9 mouse cellular contexts compared by ENCODE assay signal in the genomic region with DNA sequence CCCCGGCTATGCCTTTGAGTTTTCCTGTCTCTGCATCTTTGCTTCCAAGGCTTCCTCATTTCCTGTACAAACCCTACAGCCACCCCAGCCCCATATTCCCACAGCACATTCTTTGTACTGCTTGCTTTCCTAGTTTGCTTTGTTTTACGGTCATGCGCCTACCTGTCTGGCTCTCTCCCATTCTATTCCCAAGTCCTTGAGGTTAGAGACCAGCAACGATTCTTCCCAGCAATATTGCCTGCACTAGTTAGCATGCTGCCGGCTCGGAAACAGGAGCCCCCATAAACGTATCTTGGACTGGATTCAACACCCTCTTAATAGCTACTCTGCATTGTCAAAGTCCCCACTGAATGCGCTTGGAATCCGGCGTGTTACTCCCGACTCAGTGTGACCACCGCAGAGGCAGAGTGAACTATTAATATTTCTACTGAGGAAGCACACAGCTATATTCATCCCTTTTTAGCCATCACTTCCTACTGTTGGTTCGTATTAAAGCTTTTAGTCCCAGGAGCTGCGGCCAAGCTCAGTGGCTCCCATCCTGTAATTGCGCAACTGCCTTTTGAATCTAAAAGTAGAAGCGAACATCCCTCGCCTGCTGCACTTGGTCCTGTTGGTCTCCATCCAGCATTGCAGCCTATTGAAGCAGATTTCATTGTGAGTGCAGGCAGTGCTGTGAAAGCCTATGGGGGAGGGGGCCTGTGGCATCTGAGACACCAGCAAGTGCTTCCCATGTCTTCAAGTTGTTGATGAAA. TPM values are rescaled to one million over a fixed set of nuclear protein-coding genes. Genes with fewer than 3 reads are reported as not detected.
DNase-seq lines count a peak whose midpoint lies in the region; ATAC-seq lines count a peak whose summit lies in the region.
"Had no signal": no experiment of that assay in that cellular context is flagged by ENCODE, and none has a peak within 500 bp of the region (broad histone marks: within the 10 kb centered on the region; RNA-seq: fewer than 3 reads in every experiment).

No protein-coding gene starts in this region.

- peaks cover 7% of the 10 kb centered on the region; the same call in 1 of the 2 replicates for H3K27me3 ChIP-seq in forebrain, embryonic 10.5 days (ENCODE audit: poor library complexity, severe bottlenecking)
- no peaks in the 10 kb centered on the region for H3K27me3 ChIP-seq in heart, embryonic 11.5 days (ENCODE audit: control insufficient read depth, insufficient read depth, low read length)
- no peaks in the 10 kb centered on the region for H3K27me3 ChIP-seq in midbrain, embryonic 15.5 days (replicated peaks)

- peak overlapping the region; percentile 48; the same call in 1 of the 2 replicates for H3K27ac ChIP-seq in forebrain, embryonic 10.5 days
- 0 out of 2 replicates have a peak overlapping the region, but pooled peaks have one; percentile 6 for H3K27ac ChIP-seq in heart, embryonic 11.5 days (ENCODE audit: low read depth, low read length)
- H3K27ac ChIP-seq in midbrain, embryonic 15.5 days: peak overlapping the region; percentile 51; the same call in 1 of the 2 replicates
- H3K27ac ChIP-seq: liver, embryonic 14.5 days had no signal

- no peak overlapping the region for H3K4me3 ChIP-seq in forebrain, embryonic 10.5 days
- no peak overlapping the region for H3K4me3 ChIP-seq in heart, embryonic 11.5 days (ENCODE audit: low read depth, low read length)
- H3K4me3 ChIP-seq in midbrain, embryonic 15.5 days: no peak overlapping the region

- ATAC-seq in heart, embryonic 11.5 days (replicated peaks; ENCODE audit: insufficient number of reproducible peaks, low FRiP score, low TSS enrichment): no peak
- peak; percentile 68 for ATAC-seq in midbrain, embryonic 15.5 days (replicated peaks)

- 85% methylated on average over 17 of the region's 17 CpGs for WGBS in forebrain, embryonic 10.5 days
- WGBS in heart, embryonic 11.5 days (ENCODE audit: insufficient replicate concordance): 57% methylated on average over 17 of the region's 17 CpGs
- 56% methylated on average over 17 of the region's 17 CpGs for WGBS in midbrain, embryonic 15.5 days

- H3K4me2 ChIP-seq in heart, embryonic 11.5 days: peak overlapping the region; percentile 40; the same call in 1 of the 2 replicates
- H3K4me2 ChIP-seq in midbrain, embryonic 15.5 days: peak overlapping the region; percentile 30

- H3K9me3 ChIP-seq in forebrain, embryonic 10.5 days: no peaks in the 10 kb centered on the region
- H3K9me3 ChIP-seq in heart, embryonic 11.5 days (replicated peaks; ENCODE audit: control insufficient read depth, low read length): no peaks in the 10 kb centered on the region
- no peaks in the 10 kb centered on the region for H3K9me3 ChIP-seq in midbrain, embryonic 15.5 days

- H3K9ac ChIP-seq in heart, embryonic 11.5 days (ENCODE audit: low read depth, low read length): no peak overlapping the region
- no peak overlapping the region for H3K9ac ChIP-seq in midbrain, embryonic 15.5 days
- H3K9ac ChIP-seq: liver, embryonic 14.5 days had no signal

- no peaks in the 10 kb centered on the region for H3K36me3 ChIP-seq in forebrain, embryonic 10.5 days (replicated peaks)
- H3K36me3 ChIP-seq in heart, embryonic 11.5 days (ENCODE audit: control insufficient read depth, insufficient read depth, low read length): no peaks in the 10 kb centered on the region
- H3K36me3 ChIP-seq in midbrain, embryonic 15.5 days (replicated peaks): no peaks in the 10 kb centered on the region

- DNase-seq in 416B (ENCODE audit: low read depth): peak; percentile 41
- DNase-seq in R1 (ENCODE audit: low read depth, low spot score): peak; percentile 44
- no peak for DNase-seq in forebrain, embryonic 10.5 days (ENCODE audit: extremely low spot score, low spot score)
- DNase-seq in layer of hippocampus, postnatal 14 days (ENCODE audit: low spot score in 2 of 2): peak; percentile 57 to 85
- DNase-seq in T-cell, adult 2 months (ENCODE audit: low spot score): no peak
- no peak for DNase-seq in testis, postnatal 10 days (ENCODE audit: low spot score)

- peaks cover 51% of the 10 kb centered on the region for H3K4me1 ChIP-seq in forebrain, embryonic 10.5 days
- H3K4me1 ChIP-seq in heart, embryonic 11.5 days (ENCODE audit: control insufficient read depth, insufficient read depth, low read length): peaks cover 32% of the 10 kb centered on the region
- H3K4me1 ChIP-seq in midbrain, embryonic 15.5 days: peaks cover 13% of the 10 kb centered on the region; the same call in 1 of the 2 replicates

RNA-seq across cellular contexts. Expression of a gene that starts 47.0 kb away (rescaled TPM):
- polyA plus RNA-seq in forebrain, embryonic 10.5 days (2016; fragmentation: Nextera tagmentation; extraction: Ambion mirVana): 27.0 and 29.0 TPM in 2 replicates
- 22.7 and 23.7 TPM in 2 replicates for polyA plus RNA-seq in heart, embryonic 11.5 days (2014; fragmentation: Nextera tagmentation; extraction: Ambion mirVana)
- 100 to 1,000 TPM; 440 to 480 TPM for total RNA-seq in layer of hippocampus, postnatal 14 days (2021)
- polyA plus RNA-seq in midbrain, embryonic 15.5 days (2015; fragmentation: Nextera tagmentation; extraction: Ambion mirVana): 100 and 106 TPM in 2 replicates

Comparison
In these comparisons a context has a peak if more than half of its experiments do, and no peak if none do; other contexts are left out.
1. DNase-seq: peak in 416B (single experiment), R1 (single experiment) and layer of hippocampus, postnatal 14 days (2 of 2); none in forebrain, embryonic 10.5 days (single experiment), T-cell, adult 2 months (single experiment) and testis, postnatal 10 days (single experiment).
2. Peak in every context shown above with its lines, with median percentiles within 50 percentile points of each other: H3K27ac ChIP-seq.